Mouse (Mus musculus) liver, postnatal 0 days (tissue): ENCODE results near the gene Nfkbib.
A peak's percentile ranks its signal among the peaks of the same experiment; 100 is the strongest.

Source experiments
- CTCF ChIP-seq: sonication (generic); IDR thresholded peaks from 2 replicates; pipeline ENCODE4 v1.5.1; 2016; ENCODE audit warnings: antibody characterized with exemption, low read depth
- EP300 ChIP-seq: IDR thresholded peaks from 2 replicates; pipeline ENCODE4 v1.6.1; 2016; ENCODE audit warnings: antibody characterized with exemption, low read depth, mild to moderate bottlenecking

DNA sequence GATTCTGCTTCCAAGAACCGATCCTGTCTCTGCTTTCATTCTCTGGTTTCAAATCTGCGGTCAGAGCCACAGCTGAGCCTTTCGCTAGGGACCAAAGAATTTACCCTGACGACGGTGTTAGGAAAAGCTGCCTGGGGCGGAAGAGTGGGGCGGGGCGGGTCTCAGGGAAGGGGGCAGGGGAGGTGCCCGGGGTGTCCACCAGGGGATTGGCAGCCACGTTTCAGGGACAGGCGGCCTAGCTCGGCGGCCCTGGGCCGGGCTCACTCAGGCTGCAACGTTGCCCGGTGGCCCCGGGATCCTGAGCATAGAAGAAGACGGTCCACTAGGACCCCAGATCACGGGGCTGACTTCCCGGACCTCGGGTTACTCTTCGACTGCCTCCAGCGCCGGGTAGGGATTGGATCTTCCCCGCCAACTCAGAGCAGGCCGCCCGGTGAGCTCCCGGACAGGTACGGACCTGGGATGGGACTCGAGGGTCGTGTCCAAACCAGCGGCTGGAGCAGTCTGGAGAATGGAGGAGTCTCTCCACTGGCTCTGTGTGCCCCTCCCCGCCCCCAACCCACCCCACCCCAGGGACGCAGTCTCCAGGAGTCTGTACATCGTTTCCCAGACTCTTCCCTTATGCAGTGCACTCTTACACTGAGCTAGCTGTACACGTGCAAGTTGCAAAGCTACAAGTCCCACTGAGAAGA lies 50.6 kb downstream of the Nfkbib start, which contains the start of gene Fbxo17:
- TF ChIP-seq CTCF (peak; percentile 22; the same call in 1 of the 2 replicates), EP300 (no peak)
